Mouse (Mus musculus) kidney, adult 9 months (tissue): ENCODE results near the gene Gm4871.
"Not testable (repeated sequence)": the region's sequence is repeated elsewhere in the genome, so short reads cannot be mapped to it uniquely, and the experiment has no call there.

Source experiments
- DNase-seq: peaks from one replicate; pipeline ENCODE4 v3.0.0; 2022

The Gm4871 gene

GRCm38 (mm10) chr5:145032391-145032790, at the start of gene Gm4871:
Gm4871 (minus strand) TSS chr5:145032754.
- DNase-seq, result not testable (repeated sequence)

DNA sequence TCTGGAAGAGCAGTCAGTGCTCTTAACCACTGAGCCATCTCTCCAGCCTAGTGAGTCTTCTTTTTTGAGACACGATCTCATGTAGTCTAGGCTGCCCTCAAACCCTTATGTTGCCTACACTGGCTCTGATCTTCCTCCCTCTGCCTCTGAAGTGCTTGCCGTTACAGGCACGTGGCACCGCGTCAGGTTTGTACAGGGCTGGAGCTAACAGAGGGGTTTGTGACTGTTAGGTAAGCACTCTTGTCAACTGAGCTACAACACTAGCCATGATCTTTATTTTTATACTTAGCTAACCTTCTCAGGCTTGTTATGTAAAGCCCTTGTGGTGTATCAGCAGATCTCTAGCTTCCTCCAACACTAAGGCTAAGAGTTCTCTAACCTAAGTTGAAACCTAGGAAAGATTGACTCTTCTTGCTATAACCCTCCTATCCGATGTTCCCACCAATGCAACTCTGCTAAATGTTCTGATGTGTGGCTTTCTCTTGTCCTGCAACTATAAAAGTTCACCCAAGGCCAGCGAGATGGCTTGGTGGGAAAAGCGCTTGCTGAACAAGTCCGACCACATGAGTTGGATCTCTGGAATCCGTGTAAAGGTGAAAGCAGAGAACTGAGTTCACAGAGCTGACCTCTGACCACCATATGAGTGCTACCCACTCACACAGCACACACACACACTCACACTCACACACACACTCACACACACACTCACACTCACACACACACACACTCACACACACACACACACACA, 49.5 kb upstream of the Gm4871 start:
- no peak for DNase-seq

GRCm38 (mm10) chr5:145075081-145075480, 42.5 kb upstream of the Gm4871 start:
- DNase-seq, result no peak

DNA sequence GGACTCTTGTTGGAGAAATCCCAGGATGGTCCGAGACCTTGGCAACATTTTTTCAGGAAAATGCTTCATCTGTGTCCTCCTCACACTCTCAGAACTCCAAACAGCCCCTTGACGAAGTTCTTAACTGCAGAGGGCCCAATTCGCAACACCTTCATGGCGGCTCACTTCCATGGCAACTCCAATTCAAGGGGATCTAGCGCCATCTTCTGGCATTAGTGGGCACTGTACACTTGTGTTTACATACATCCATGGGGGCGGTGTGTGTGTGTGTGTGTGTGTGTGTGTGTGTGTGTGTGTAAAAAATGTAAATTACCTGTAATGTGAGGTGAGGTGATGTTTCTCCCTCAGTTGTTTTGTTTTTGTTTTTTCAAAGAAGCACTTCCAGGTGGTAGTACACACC, 38.8 kb upstream of the Gm4871 start:
- DNase-seq, result no peak

GRCm38 (mm10) chr5:145069707-145070106, 37.2 kb upstream of the Gm4871 start:
- peak; percentile 57 for DNase-seq

DNA sequence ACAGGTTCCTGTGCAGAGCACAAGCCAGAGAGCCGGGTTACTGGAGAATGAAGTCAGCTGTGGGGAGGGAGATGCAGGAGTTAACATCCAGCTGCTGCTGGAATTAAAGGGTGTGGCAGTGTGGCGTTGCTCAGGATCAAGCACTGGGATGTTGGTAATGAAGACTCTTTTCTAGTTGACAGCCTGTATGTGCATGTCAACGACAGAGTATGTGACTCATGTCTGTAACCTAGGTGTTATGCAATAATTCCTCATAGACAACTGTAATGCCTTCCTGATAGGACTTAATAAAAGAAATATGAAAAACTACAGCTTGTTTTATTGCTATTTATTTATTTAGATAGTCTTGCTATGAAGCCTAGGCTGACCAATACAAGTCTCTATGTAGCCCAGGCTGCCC, 36.3 kb upstream of the Gm4871 start:
- DNase-seq, result no peak

- DNase-seq, result no peak
These were observed 32.3 kb upstream of the Gm4871 start for GRCm38 (mm10) chr5:145064765-145065340.

DNA sequence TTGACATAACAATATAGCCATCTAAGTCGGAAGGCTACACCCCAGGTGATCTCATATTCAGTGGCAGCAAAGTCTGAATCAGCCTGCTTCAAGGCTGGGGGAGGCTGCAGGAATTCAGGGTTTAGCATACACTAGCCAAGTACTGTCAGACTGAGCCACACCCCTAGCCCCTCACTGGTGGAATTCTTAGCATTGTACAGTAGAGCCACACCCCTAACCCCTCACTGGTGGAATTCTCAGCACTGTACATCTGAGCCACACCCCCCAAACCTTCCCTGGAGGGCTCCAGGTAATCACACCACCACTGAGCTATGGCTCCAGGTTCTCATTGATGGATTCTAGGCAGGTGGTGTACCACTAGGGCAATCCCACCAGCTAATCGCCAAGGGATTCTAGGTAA, 27.0 kb upstream of the Gm4871 start:
- DNase-seq, result no peak

GRCm38 (mm10) chr5:145058722-145059121, 26.2 kb upstream of the Gm4871 start:
- DNase-seq, result no peak

DNA sequence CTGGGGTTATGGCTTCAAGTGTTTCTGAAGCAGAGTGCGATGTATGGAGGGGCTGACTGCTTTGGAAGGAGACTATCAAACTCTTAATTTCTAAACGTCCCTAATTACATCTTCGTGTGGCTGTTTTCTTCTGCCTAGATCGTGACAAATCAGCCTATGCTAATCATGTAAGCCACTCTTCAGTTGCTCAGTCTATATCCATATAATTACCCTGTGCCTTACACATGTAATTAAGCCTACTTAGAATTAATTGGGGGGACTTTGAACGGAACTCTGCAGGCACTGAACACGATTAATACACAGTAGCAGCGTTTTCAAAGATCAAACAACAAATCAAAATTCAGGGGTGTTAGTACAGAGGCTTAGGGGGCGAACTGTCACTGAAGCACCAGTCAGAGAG, 25.4 kb upstream of the Gm4871 start:
- no peak for DNase-seq

GRCm38 (mm10) chr5:145054187-145054586, 21.6 kb upstream of the Gm4871 start:
- DNase-seq, result not testable (repeated sequence)

DNA sequence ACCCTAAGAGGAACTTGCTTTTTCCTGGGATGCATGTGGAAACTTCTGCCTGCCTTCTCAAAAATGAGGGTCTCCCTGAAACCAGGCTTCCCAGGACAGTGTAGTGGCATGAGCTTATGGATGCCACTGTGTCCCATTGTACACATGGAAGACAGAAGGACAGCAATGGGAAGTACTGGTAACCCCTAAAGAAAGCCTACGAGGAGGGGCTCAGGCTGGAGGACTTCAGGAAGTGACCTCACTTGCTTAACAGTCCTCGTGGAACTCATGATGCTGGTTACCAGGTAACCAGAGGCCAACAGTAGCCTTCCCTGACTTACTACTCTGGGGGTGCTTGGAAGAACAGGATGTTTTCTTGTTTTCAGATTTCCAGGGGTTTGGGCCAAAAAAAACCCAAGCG, 10.1 kb upstream of the Gm4871 start, which contains the start of gene 1700018F24Rik:
Gene 1700018F24Rik (plus strand): TSS at position 301 of the 400 bp plus-strand sequence.
- DNase-seq, result not testable (repeated sequence)

GRCm38 (mm10) chr5:145041628-145042027, 9.1 kb upstream of the Gm4871 start:
- no peak for DNase-seq

GRCm38 (mm10) chr5:145030476-145030875, 2.1 kb downstream of the Gm4871 start:
- DNase-seq, result not testable (repeated sequence)

DNA sequence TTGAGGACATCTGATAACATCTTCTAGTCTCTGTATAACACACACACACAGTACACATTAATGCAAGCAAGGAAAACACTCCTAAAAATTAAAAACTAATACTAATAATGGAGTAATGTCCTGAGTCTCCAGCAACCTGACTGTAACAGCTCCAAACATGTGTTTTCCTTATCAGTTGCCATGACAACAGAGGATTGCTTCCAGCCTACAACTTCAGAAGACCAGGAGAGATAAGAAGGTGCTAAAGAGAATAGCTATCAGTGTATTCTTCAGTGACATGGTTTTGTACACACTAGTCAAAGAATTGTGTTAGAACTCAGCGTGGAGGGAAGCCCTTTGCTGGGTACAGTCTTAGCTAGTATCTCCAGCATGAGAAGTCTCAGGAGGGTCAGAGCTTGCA, 11.8 kb downstream of the Gm4871 start:
- not testable (repeated sequence) for DNase-seq

GRCm38 (mm10) chr5:145020254-145020653, 12.3 kb downstream of the Gm4871 start:
- not testable (repeated sequence) for DNase-seq

DNA sequence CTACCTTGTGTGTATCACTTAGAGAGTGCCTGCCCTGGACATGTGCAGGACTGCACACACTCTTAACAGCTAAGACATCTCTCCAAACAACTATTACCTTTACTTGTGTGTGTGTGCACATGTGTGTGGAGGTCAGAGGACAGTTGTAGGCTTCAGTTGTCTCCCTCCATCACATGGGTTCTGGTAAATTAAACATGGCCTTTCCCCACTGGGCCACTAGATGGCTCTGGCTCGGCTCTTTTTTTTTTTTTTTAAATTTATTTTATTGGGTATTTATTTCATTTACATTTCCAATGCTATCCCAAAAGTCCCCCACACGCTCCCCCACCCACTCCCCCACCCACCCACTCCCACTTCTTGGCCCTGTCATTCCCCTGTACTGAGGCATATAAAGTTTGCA, 15.8 kb downstream of the Gm4871 start:
- DNase-seq, result not testable (repeated sequence)

- no peak for DNase-seq
These were observed 18.3 kb downstream of the Gm4871 start for GRCm38 (mm10) chr5:145014278-145014677.

DNA sequence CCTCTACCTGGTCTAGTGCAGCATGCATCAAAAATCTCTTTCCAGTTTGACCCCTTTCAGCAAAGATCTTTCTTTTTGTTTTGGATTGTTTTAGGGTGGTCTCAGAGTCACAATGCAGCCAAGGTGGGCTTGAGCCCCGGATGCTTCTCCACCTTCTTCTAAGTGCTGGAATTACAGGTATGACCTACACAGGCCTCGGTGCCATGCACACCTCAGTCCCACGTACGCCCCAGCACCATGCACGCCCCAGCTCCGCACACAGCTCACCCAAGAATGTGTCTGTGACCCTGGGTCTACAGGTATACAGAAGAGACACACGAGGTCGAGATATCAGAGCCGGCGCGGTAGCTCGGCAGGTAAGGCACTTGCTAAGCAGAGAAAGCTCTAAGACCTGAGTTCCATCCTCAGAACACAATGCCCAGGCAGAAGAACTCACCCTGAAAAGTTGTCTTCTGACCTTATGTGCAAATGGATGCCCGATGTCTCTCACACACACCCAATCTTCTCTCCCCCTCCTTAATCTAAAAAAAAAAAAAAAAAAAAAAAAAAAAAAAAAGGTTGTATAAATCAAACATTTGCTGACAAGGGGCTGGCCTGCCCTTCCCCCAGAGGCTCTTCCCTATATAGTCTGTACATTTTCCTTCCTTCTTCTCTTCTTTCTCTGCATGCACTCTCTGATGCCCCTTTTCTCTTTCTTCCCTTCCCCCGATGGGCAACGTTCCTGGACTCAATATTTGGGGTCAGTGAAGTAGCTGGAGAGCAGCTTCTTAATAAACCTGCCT, 23.5 kb downstream of the Gm4871 start:
- DNase-seq, result no peak

DNA sequence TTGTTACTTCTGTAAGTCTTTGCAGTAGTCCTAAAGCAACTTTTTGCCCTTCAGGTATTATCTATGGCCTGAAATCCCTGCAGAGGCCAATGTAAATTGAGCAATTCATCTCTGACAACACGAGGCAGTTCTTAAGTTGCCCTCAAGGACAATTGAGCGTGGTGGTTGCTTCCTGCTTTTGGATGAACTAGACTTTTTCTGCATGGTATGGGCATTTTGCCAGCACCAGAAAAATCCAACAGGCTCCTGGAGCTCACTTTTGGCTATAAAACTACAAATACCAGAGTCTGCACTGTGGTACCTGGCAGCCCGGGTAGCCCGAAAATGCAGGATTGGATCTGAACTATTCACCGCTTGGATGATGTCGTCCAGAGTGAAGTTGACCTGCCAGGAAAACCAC, 27.0 kb downstream of the Gm4871 start:
- DNase-seq, result no peak

DNA sequence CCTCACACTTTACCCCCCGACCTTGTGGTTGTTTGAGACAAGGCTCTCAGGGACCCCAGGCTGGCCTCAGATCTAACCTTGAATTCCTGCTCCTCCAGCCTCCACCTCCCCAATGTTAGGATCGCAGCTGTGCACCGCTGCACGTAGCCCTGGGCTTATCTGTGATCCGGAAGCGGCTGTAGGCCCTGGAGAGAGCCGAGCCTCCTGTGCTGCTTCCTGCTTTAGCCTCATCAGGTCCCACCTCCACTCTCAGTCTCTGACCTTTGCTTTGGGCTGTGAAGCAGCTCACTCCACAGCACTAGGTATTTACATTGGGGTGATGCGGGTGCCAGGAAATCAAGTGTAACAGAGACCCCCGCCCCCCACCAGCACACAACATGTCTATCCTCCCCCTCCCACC, 28.1 kb downstream of the Gm4871 start:
- no peak for DNase-seq

GRCm38 (mm10) chr5:145003362-145003761, 29.2 kb downstream of the Gm4871 start:
- no peak for DNase-seq

DNA sequence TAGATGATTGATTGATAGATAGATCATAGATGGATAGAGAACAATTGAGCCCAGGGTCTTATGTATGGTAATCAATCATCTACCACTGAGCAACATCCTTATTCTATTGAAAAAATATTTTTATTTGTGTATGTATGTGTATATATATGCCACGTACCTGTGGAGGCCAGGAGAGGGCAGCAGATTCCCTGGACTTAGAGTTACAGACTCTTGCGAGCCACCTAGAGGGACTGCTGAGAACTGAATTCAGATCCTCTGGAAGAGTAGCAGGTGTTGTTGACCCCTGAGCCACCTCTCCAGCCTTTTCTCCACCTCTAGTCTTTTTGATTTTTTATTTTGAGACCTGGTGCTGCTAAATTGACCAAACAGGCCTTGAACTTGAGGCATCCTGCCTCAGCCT, 34.1 kb downstream of the Gm4871 start:
- DNase-seq, result no peak

- no peak for DNase-seq
These were observed 42.1 kb downstream of the Gm4871 start for GRCm38 (mm10) chr5:144990481-144990880.
